In genomic region chr5:51908861-51909260, GRCm38 (mm10) we compare ENCODE assay signal across 10 mouse cellular contexts.
DNase-seq lines count a peak whose midpoint lies in the region; ATAC-seq and TF ChIP-seq lines count a peak whose summit lies in the region.
"Had no signal": no experiment of that assay in that cellular context is flagged by ENCODE, and none has a peak within 500 bp of the region (broad histone marks: within the 10 kb centered on the region; RNA-seq: fewer than 3 reads in every experiment).

No protein-coding gene starts in this region.

- H3K4me3 ChIP-seq in gastrocnemius, adult 2 months: peak overlapping the region; percentile 24
- H3K4me3 ChIP-seq in thymus, adult 2 months (ENCODE audit: control insufficient read depth, insufficient read depth, low read length): no peak overlapping the region
- H3K4me3 ChIP-seq in heart, embryonic 15.5 days: no peak overlapping the region
- H3K4me3 ChIP-seq in neural tube, embryonic 15.5 days (replicated peaks): no peak overlapping the region
- H3K4me3 ChIP-seq: erythroblast, embryonic 14.5 days; neural tube, embryonic 12.5 days had no signal

- H3K4me1 ChIP-seq in thymus, adult 2 months (replicated peaks; ENCODE audit: control insufficient read depth, insufficient read depth, low read length): no peaks in the 10 kb centered on the region
- H3K4me1 ChIP-seq in heart, embryonic 15.5 days (replicated peaks): peaks cover 14% of the 10 kb centered on the region
- H3K4me1 ChIP-seq in neural tube, embryonic 15.5 days: no peaks in the 10 kb centered on the region
- H3K4me1 ChIP-seq: neural tube, embryonic 12.5 days had no signal

- no peak for TF ChIP-seq POLR2A in thymus, adult 2 months (IDR thresholded peaks at IDR 0.05; ENCODE audit: control insufficient read depth, extremely low read depth, insufficient read depth, low read length, poor library complexity)

- whole genome bisulfite sequencing in thymus, adult 2 months: 12% methylated on average over 8 of the region's 8 CpGs
- 44% methylated on average over 8 of the region's 8 CpGs for whole genome bisulfite sequencing in heart, embryonic 15.5 days
- 74% methylated on average over 8 of the region's 8 CpGs for WGBS in neural tube, embryonic 15.5 days

- peak overlapping the region; percentile 54 for H3K27ac ChIP-seq in gastrocnemius, adult 2 months
- no peak overlapping the region for H3K27ac ChIP-seq in thymus, adult 2 months (ENCODE audit: control insufficient read depth, insufficient read depth, low read length)
- H3K27ac ChIP-seq in heart, embryonic 15.5 days: 0 out of 2 replicates have a peak overlapping the region, but pooled peaks have one; percentile 20
- no peak overlapping the region for H3K27ac ChIP-seq in neural tube, embryonic 15.5 days (replicated peaks)
- H3K27ac ChIP-seq: neural tube, embryonic 12.5 days had no signal

- H3K36me3 ChIP-seq in thymus, adult 2 months (ENCODE audit: control insufficient read depth, insufficient read depth, low read length): no peaks in the 10 kb centered on the region
- no peaks in the 10 kb centered on the region for H3K36me3 ChIP-seq in heart, embryonic 15.5 days
- no peaks in the 10 kb centered on the region for H3K36me3 ChIP-seq in neural tube, embryonic 15.5 days
- H3K36me3 ChIP-seq: neural tube, embryonic 12.5 days had no signal

- peak overlapping the region; percentile 21; the same call in 1 of the 2 replicates for H3K4me2 ChIP-seq in heart, embryonic 15.5 days
- H3K4me2 ChIP-seq in neural tube, embryonic 15.5 days: no peak overlapping the region
- H3K4me2 ChIP-seq: neural tube, embryonic 12.5 days had no signal

- H3K9me3 ChIP-seq in heart, embryonic 15.5 days (replicated peaks): no peaks in the 10 kb centered on the region
- no peaks in the 10 kb centered on the region for H3K9me3 ChIP-seq in neural tube, embryonic 15.5 days (replicated peaks)
- H3K9me3 ChIP-seq: neural tube, embryonic 12.5 days had no signal

- peak; percentile 29 for DNase-seq in gastrocnemius, adult 2 months
- DNase-seq in gastrocnemius, postnatal 4 days (ENCODE audit: low spot score in 2 of 2): no peak
- peak; percentile 3 for DNase-seq in thymus, adult 2 months
- DNase-seq in thymus, postnatal 14 days: no peak
- DNase-seq in thymus, postnatal 25 days: peak; percentile 6
- no peak for DNase-seq in layer of hippocampus, adult 11-12 months (ENCODE audit: low spot score)

- intact Hi-C loops in gastrocnemius, adult 2 months (cut with DNase I): loop anchor here (5.0 to 10.0 kb wide), 2 partner anchors 153 to 344 kb away; partner anchors contain the start of gene Ppargc1a

- H3K9ac ChIP-seq in heart, embryonic 15.5 days: no peak overlapping the region
- no peak overlapping the region for H3K9ac ChIP-seq in neural tube, embryonic 15.5 days (replicated peaks)
- H3K9ac ChIP-seq: neural tube, embryonic 12.5 days had no signal

- no peak for ATAC-seq in heart, embryonic 15.5 days (replicated peaks; ENCODE audit: insufficient number of reproducible peaks, insufficient read depth, low FRiP score, low read depth)
- ATAC-seq in neural tube, embryonic 15.5 days (ENCODE audit: low FRiP score): no peak

- no peaks in the 10 kb centered on the region for H3K27me3 ChIP-seq in thymus, adult 2 months (ENCODE audit: control insufficient read depth, insufficient read depth, low read length)
- H3K27me3 ChIP-seq in heart, embryonic 15.5 days: no peaks in the 10 kb centered on the region
- H3K27me3 ChIP-seq in neural tube, embryonic 15.5 days (replicated peaks): no peaks in the 10 kb centered on the region
- H3K27me3 ChIP-seq: neural tube, embryonic 12.5 days had no signal

- TF ChIP-seq CTCF in gastrocnemius, adult 2 months (IDR thresholded peaks at IDR 0.05): peak; percentile 68
- no peak for TF ChIP-seq CTCF in thymus, adult 2 months (IDR thresholded peaks at IDR 0.05; ENCODE audit: borderline replicate concordance, control insufficient read depth, extremely low read depth, insufficient read depth, low read length, poor library complexity)

Comparison
In these comparisons a context has a peak if more than half of its experiments do, and no peak if none do; other contexts are left out.
1. DNase-seq: peak in gastrocnemius, adult 2 months (single experiment), thymus, adult 2 months (single experiment) and thymus, postnatal 25 days (single experiment); none in gastrocnemius, postnatal 4 days (0 of 2), thymus, postnatal 14 days (single experiment) and layer of hippocampus, adult 11-12 months (single experiment).
2. H3K27ac ChIP-seq: peak in gastrocnemius, adult 2 months (single experiment) and heart, embryonic 15.5 days (single experiment); none in thymus, adult 2 months (single experiment) and neural tube, embryonic 15.5 days (single experiment).